Mouse (Mus musculus): ENCODE measurements around the gene Gm12258. TPM values are rescaled to one million over a fixed set of nuclear protein-coding genes. Genes with fewer than 3 reads are reported as not detected.
"Not testable (repeated sequence)": the region's sequence is repeated elsewhere in the genome, so short reads cannot be mapped to it uniquely, and the experiment has no call there.

Gm12258 gene
- polyA plus RNA-seq, 1 experiment from 2014 or later, result 19.9 TPM

DNA sequence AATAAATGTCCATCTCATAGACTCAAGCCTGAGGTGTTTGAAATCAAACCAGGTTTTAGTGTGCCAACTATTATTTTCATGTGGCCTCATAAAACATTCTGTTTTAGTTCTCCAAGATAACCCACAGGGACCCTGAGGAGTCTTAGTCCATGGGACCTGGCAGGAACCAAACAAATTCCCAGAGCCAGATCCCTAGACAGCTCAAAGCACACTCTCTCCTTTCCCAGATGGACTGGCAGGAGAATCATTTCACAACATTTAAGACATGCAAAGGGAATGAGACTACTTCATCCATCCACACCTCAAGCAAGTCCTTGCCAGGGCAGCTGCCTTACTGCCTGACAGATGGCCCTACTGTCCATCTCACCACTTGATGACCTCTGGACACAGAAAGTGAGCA is 18.0 kb upstream of the Gm12258 start, which contains the start of gene Olfr312:
Olfr312 (plus strand) TSS at position 301 of the 400 bp plus-strand sequence.
- H3K4me1 ChIP-seq (ENCODE audit: control insufficient read depth, insufficient read depth, low read length); H3K9me3 ChIP-seq (ENCODE audit: control insufficient read depth, low read length); H3K36me3 ChIP-seq (ENCODE audit: control insufficient read depth, insufficient read depth, low read length); H3K4me2 ChIP-seq (ENCODE audit: low read depth); ATAC-seq (ENCODE audit: insufficient read depth, low FRiP score, low TSS enrichment); H3K27ac ChIP-seq (ENCODE audit: low read depth, low read length); H3K9ac ChIP-seq (ENCODE audit: low read length); H3K27me3 ChIP-seq (ENCODE audit: control insufficient read depth, insufficient read depth, low read length); H3K4me3 ChIP-seq (ENCODE audit: low read depth, low read length); DNase-seq (ENCODE audit: low spot score): not testable (repeated sequence)

DNA sequence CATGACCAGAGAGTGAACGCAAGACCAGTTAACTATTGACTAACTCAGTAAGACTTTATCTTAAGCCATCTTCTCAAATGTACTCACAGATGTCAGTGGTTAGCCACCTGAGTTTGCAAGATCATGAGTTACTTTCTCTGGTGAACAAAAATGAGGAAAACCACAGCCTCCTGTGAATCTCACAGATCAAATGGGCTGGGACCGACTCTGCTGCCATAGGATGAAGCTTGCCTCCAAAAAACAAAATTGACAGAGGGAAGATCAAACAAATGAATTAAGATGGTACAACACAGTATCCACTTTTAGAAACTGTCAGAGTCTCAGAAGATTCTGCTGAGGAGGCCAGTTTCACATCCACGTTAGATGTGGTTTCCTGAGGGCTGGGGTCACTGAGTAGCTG is 17.2 kb upstream of the Gm12258 start:
- no peak for DNase-seq (ENCODE audit: low spot score)
- Histone ChIP-seq H3K4me3 (ENCODE audit: low read depth, low read length) (no peak overlapping the region), H3K4me1 (ENCODE audit: control insufficient read depth, insufficient read depth, low read length) (no peaks in the 10 kb centered on the region), H3K4me2 (ENCODE audit: low read depth) (no peak overlapping the region), H3K36me3 (ENCODE audit: control insufficient read depth, insufficient read depth, low read length) (no peaks in the 10 kb centered on the region), H3K27me3 (ENCODE audit: control insufficient read depth, insufficient read depth, low read length) (no peaks in the 10 kb centered on the region), H3K27ac (ENCODE audit: low read depth, low read length) (no peak overlapping the region), H3K9ac (ENCODE audit: low read length) (no peak overlapping the region), H3K9me3 (ENCODE audit: control insufficient read depth, low read length) (no peaks in the 10 kb centered on the region)
- no peak for ATAC-seq (ENCODE audit: insufficient read depth, low FRiP score, low TSS enrichment)
- 77% methylated on average over 3 of the region's 3 CpGs for WGBS

DNA sequence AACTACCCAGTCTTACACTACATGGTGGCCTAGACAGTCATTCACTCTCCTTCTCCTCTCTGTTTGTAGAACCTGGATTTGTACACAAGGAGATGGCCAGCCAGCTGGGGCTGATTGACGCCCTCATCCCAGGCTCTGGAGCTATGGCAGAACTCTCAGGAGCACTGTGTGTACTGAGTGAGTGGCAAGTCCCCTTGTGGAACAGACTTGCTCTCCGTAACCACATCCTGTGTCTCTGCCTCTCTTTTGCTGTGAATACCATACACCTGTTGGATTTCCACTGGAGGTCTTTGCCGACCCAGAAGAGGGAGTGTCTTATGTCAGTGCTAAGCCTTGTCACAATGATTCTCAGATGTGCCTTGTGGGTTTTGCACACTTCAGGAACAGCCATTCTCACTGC is 14.4 kb upstream of the Gm12258 start:
- H3K9ac ChIP-seq (ENCODE audit: low read length); H3K4me1 ChIP-seq (ENCODE audit: control insufficient read depth, insufficient read depth, low read length); ATAC-seq (ENCODE audit: insufficient read depth, low FRiP score, low TSS enrichment); H3K4me2 ChIP-seq (ENCODE audit: low read depth); H3K4me3 ChIP-seq (ENCODE audit: low read depth, low read length); H3K36me3 ChIP-seq (ENCODE audit: control insufficient read depth, insufficient read depth, low read length); DNase-seq (ENCODE audit: low spot score); H3K27ac ChIP-seq (ENCODE audit: low read depth, low read length); H3K9me3 ChIP-seq (ENCODE audit: control insufficient read depth, low read length); H3K27me3 ChIP-seq (ENCODE audit: control insufficient read depth, insufficient read depth, low read length): not testable (repeated sequence)
- WGBS, result 76% methylated on average over 3 of the region's 3 CpGs

DNA sequence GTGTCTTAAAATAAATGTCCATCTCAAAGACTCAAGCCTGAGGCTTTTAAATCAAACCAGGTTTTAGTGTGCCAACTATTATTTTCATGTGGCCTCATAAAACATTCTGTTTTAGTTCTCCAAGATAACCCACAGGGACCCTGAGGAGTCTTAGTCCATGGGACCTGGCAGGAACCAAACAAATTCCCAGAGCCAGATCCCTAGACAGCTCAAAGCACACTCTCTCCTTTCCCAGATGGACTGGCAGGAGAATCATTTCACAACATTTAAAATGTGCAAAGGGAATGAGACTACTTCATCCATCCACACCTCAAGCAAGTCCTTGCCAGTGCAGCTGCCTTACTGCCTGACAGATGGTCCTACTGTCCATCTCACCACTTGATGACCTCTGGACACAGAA is 8.0 kb upstream of the Gm12258 start, which contains the start of gene Olfr311:
Olfr311 (plus strand) TSS at position 301 of the 400 bp plus-strand sequence.
- not testable (repeated sequence) for H3K27ac ChIP-seq (ENCODE audit: low read depth, low read length); H3K4me3 ChIP-seq (ENCODE audit: low read depth, low read length); H3K4me1 ChIP-seq (ENCODE audit: control insufficient read depth, insufficient read depth, low read length); H3K9me3 ChIP-seq (ENCODE audit: control insufficient read depth, low read length); H3K27me3 ChIP-seq (ENCODE audit: control insufficient read depth, insufficient read depth, low read length); H3K9ac ChIP-seq (ENCODE audit: low read length); ATAC-seq (ENCODE audit: insufficient read depth, low FRiP score, low TSS enrichment); H3K4me2 ChIP-seq (ENCODE audit: low read depth); DNase-seq (ENCODE audit: low spot score); H3K36me3 ChIP-seq (ENCODE audit: control insufficient read depth, insufficient read depth, low read length)

DNA sequence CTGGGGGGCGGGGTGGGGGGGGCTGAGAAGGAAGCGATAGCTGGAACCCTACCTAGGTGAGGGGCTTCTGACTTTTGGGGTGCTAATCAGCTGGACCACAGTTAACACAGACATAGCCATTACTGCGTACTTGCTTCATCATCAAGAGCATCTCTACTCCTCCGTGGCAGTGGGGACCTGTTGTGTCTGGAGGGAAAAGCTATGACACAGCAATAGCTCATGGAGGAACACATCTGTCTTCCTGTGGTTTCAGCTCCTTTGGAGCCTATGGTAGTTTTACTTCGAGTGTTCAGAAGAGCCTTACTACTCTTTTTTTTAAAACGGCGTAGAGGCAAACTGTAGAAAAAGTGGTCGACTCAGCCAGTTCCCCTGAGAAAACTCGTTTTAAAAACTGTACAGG is 678 bp downstream of the Gm12258 start:
- 54% methylated on average over 9 of the region's 9 CpGs for WGBS
- peak overlapping the region; percentile 89 for H3K4me2 ChIP-seq (ENCODE audit: low read depth)
- H3K36me3 ChIP-seq (ENCODE audit: control insufficient read depth, insufficient read depth, low read length), result peaks cover 10% of the 10 kb centered on the region; the same call in 1 of the 2 replicates
- ATAC-seq (ENCODE audit: insufficient read depth, low FRiP score, low TSS enrichment) (no peak), DNase-seq (ENCODE audit: low spot score) (no peak)
- peaks cover 5% of the 10 kb centered on the region; the same call in 1 of the 2 replicates for H3K4me1 ChIP-seq (ENCODE audit: control insufficient read depth, insufficient read depth, low read length)
- H3K27ac ChIP-seq (ENCODE audit: low read depth, low read length), result no peak overlapping the region
- H3K27me3 ChIP-seq (ENCODE audit: control insufficient read depth, insufficient read depth, low read length), result no peaks in the 10 kb centered on the region
- H3K9me3 ChIP-seq (ENCODE audit: control insufficient read depth, low read length), result no peaks in the 10 kb centered on the region
- peak overlapping the region; percentile 85 for H3K9ac ChIP-seq (ENCODE audit: low read length)
- H3K4me3 ChIP-seq (ENCODE audit: low read depth, low read length), result peak overlapping the region; percentile 81

DNA sequence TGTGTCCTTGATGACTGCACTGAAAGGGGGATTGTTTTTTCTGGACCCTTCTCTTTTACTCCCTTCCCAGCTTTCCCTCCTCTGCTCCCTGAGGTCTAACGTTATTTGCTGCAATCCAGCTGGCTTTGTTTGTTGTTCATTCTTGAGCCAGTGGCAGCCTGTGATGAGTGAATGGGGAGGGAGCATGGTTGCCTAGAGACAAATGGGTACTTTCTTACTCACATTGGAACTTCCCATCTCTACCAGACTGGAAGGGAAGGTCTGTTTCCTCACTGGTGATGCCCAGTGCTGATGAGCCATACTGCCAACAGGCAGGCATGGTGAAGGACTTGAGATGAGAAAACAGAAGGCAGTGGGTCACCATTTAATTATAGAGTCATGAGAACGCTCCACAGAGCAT is 2.8 kb downstream of the Gm12258 start:
- Histone ChIP-seq H3K4me1 (ENCODE audit: control insufficient read depth, insufficient read depth, low read length) (peaks cover 5% of the 10 kb centered on the region; the same call in 1 of the 2 replicates), H3K27me3 (ENCODE audit: control insufficient read depth, insufficient read depth, low read length) (no peaks in the 10 kb centered on the region), H3K36me3 (ENCODE audit: control insufficient read depth, insufficient read depth, low read length) (peaks cover 10% of the 10 kb centered on the region; the same call in 1 of the 2 replicates), H3K9me3 (ENCODE audit: control insufficient read depth, low read length) (no peaks in the 10 kb centered on the region), H3K4me3 (ENCODE audit: low read depth, low read length) (no peak overlapping the region), H3K4me2 (ENCODE audit: low read depth) (no peak overlapping the region), H3K9ac (ENCODE audit: low read length) (no peak overlapping the region), H3K27ac (ENCODE audit: low read depth, low read length) (no peak overlapping the region)
- 77% methylated on average over 2 of the region's 2 CpGs for WGBS
- ATAC-seq (ENCODE audit: insufficient read depth, low FRiP score, low TSS enrichment) (no peak), DNase-seq (ENCODE audit: low spot score) (no peak)

DNA sequence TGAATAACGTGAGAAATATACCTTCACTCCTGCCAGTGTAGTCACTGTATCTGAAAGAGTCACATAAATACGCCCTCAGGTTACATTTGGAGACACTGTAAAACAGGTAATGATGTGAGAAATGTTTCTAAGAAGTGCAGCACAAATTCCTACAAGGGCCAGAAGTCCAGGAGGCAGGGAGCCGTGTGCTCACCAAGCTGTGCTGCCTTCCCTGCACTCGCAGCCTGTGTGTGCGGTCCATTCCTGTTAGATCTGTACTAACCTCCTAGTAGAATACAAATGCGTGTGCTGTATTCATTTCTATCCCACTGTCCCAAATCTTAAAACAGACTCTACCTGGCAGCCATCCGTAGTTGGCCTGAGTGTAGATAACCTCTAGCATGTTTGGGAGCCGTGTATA is 13.8 kb downstream of the Gm12258 start:
- DNase-seq (ENCODE audit: low spot score), result no peak
- Histone ChIP-seq H3K4me1 (ENCODE audit: control insufficient read depth, insufficient read depth, low read length) (no peaks in the 10 kb centered on the region), H3K4me3 (ENCODE audit: low read depth, low read length) (no peak overlapping the region), H3K36me3 (ENCODE audit: control insufficient read depth, insufficient read depth, low read length) (peaks cover 29% of the 10 kb centered on the region), H3K9me3 (ENCODE audit: control insufficient read depth, low read length) (peaks cover 13% of the 10 kb centered on the region), H3K27ac (ENCODE audit: low read depth, low read length) (no peak overlapping the region), H3K4me2 (ENCODE audit: low read depth) (no peak overlapping the region), H3K27me3 (ENCODE audit: control insufficient read depth, insufficient read depth, low read length) (no peaks in the 10 kb centered on the region), H3K9ac (ENCODE audit: low read length) (no peak overlapping the region)
- WGBS, result 95% methylated on average over 8 of the region's 8 CpGs
- no peak for ATAC-seq (ENCODE audit: insufficient read depth, low FRiP score, low TSS enrichment)

DNA sequence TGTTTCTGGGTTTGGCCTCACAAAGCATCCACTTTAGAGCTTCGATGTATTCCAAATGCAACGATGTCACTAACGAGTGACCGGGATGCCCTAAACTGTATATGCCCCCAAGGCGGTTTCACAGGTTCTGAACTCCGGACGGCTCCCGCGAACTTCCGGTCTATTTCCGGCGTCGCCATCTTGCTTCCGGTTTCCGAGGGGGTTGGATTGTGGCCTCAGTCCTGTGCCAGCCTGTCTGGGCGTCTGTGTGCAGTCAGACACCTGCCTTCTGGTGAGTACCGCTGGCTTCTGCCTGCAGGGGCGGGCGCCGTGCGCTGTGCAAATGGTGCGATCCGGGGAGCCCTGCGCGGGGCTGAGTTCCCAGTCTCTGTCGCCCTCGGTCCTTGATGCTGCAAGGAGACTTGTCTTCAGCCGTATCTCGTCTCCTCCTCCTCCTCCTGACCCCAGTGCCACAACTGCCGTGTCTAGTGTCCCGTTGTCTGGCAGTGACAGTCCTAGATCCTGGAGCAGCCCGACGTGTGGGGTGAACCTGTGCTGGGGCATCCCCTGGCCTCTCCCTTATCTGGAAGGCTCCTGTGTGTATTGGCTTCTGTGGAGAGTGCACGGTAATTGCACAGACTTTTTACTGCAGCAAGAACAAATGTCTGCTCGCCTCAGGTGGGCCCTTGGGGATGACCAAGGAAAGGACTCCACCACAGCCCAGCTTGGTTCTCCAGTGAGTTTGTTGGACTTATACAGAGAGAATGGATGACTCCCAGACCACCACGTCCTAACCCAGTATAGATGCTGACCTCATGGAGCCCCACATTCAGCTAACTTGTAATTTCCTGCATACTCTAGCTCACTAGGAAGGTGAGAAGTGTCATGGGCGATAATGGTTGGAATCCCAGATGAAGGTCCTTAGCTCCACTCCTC is 20.3 kb downstream of the Gm12258 start, which contains the start of gene 2810021J22Rik:
2810021J22Rik (plus strand) TSS at position 178 of the 915 bp plus-strand sequence.
- peak within 1 kb of the TSS; percentile 89 for H3K9ac ChIP-seq (ENCODE audit: low read length)

DNA sequence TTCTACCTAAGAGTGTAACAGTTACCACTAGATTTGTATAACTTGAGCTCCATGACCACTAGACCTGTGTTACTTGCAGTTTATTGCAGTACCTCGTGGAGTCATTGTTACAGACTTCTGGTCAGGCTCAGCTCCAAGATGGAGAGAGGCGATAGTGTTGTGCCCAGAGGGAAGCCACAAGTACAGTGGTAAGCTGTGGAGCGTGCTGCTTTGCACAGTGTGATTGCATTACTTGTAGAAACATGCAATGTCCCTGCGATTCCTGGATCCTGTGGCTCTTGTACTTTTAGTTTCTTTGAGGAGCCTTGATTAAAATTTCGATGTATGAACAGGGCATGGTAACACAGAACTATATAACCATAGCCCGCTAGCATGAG is 21.0 kb downstream of the Gm12258 start:
- no peak for ATAC-seq (ENCODE audit: insufficient read depth, low FRiP score, low TSS enrichment)
- 87% methylated on average over 6 of the region's 6 CpGs for WGBS
- H3K4me2 ChIP-seq (ENCODE audit: low read depth), result peak overlapping the region; percentile 80

More for the DNA sequence above, 20.3 kb downstream of the Gm12258 start, which contains the start of gene 2810021J22Rik:
- peak; percentile 85 for ATAC-seq (ENCODE audit: insufficient read depth, low FRiP score, low TSS enrichment)
- Histone ChIP-seq H3K36me3 (ENCODE audit: control insufficient read depth, insufficient read depth, low read length) (no peaks in the 10 kb centered on the region), H3K9me3 (ENCODE audit: control insufficient read depth, low read length) (no peaks in the 10 kb centered on the region), H3K4me3 (ENCODE audit: low read depth, low read length) (peak within 1 kb of the TSS; percentile 78), H3K4me1 (ENCODE audit: control insufficient read depth, insufficient read depth, low read length) (peaks cover 7% of the 10 kb centered on the region; the same call in 1 of the 2 replicates), H3K27me3 (ENCODE audit: control insufficient read depth, insufficient read depth, low read length) (no peaks in the 10 kb centered on the region), H3K27ac (ENCODE audit: low read depth, low read length) (peak within 1 kb of the TSS; percentile 62; the same call in 1 of the 2 replicates), H3K4me2 (ENCODE audit: low read depth) (peak within 1 kb of the TSS; percentile 80)
- 4% methylated on average over 37 of the region's 37 CpGs for WGBS
- peak; percentile 86 for DNase-seq (ENCODE audit: low spot score)

More for the DNA sequence above, 21.0 kb downstream of the Gm12258 start:
- DNase-seq (ENCODE audit: low spot score), result no peak
- H3K9me3 ChIP-seq (ENCODE audit: control insufficient read depth, low read length), result no peaks in the 10 kb centered on the region
- no peak overlapping the region for H3K27ac ChIP-seq (ENCODE audit: low read depth, low read length)
- H3K36me3 ChIP-seq (ENCODE audit: control insufficient read depth, insufficient read depth, low read length), result no peaks in the 10 kb centered on the region
- no peaks in the 10 kb centered on the region for H3K27me3 ChIP-seq (ENCODE audit: control insufficient read depth, insufficient read depth, low read length)
- peak overlapping the region; percentile 78 for H3K4me3 ChIP-seq (ENCODE audit: low read depth, low read length)
- peaks cover 7% of the 10 kb centered on the region; the same call in 1 of the 2 replicates for H3K4me1 ChIP-seq (ENCODE audit: control insufficient read depth, insufficient read depth, low read length)
- peak overlapping the region; percentile 89 for H3K9ac ChIP-seq (ENCODE audit: low read length)

Measured in neural tube, embryonic 11.5 days (tissue).